ENCODE assay signal across 23 mouse cellular contexts in genomic region chr8:108584662-108584978, GRCm38 (mm10).
DNase-seq lines count a peak whose midpoint lies in the region; ATAC-seq and TF ChIP-seq lines count a peak whose summit lies in the region.
"Had no signal": no experiment of that assay in that cellular context is flagged by ENCODE, and none has a peak within 500 bp of the region (broad histone marks: within the 10 kb centered on the region; RNA-seq: fewer than 3 reads in every experiment).

No protein-coding gene starts in this region.

- peaks cover 19% of the 10 kb centered on the region for H3K4me1 ChIP-seq in forebrain, embryonic 10.5 days
- H3K4me1 ChIP-seq in forebrain, embryonic 16.5 days (replicated peaks; ENCODE audit: control insufficient read depth, insufficient read depth, low read length), result no peaks in the 10 kb centered on the region
- no peaks in the 10 kb centered on the region; the same call in 1 of the 2 replicates for H3K4me1 ChIP-seq in heart, embryonic 16.5 days (ENCODE audit: control insufficient read depth, insufficient read depth, low read length)
- 0 out of 2 replicates have a peak, but pooled peaks cover 7% of the 10 kb centered on the region for H3K4me1 ChIP-seq in heart, embryonic 12.5 days (replicated peaks)
- H3K4me1 ChIP-seq in lung, embryonic 14.5 days (ENCODE audit: insufficient read depth), result no peaks in the 10 kb centered on the region; the same call in 1 of the 2 replicates
- H3K4me1 ChIP-seq in lung, adult 2 months (ENCODE audit: control insufficient read depth, insufficient read depth, low read length), result no peaks in the 10 kb centered on the region
- H3K4me1 ChIP-seq in embryonic facial prominence, embryonic 10.5 days, result peaks cover 37% of the 10 kb centered on the region

- TF ChIP-seq POLR2A in lung, adult 2 months (IDR thresholded peaks at IDR 0.05; ENCODE audit: borderline replicate concordance, extremely low read depth, low read depth, low read length), result no peak

- WGBS in forebrain, embryonic 10.5 days, result 75% methylated on average over 4 of the region's 4 CpGs
- WGBS in forebrain, embryonic 16.5 days, result 87% methylated on average over 4 of the region's 4 CpGs
- WGBS in heart, embryonic 16.5 days, result 68% methylated on average over 4 of the region's 4 CpGs
- WGBS in heart, embryonic 12.5 days, result 71% methylated on average over 4 of the region's 4 CpGs
- 63% methylated on average over 4 of the region's 4 CpGs for WGBS in lung, embryonic 14.5 days
- 71% methylated on average over 4 of the region's 4 CpGs for WGBS in lung, adult 2 months
- 47% methylated on average over 4 of the region's 4 CpGs for WGBS in embryonic facial prominence, embryonic 10.5 days

- no peak overlapping the region for H3K4me3 ChIP-seq in forebrain, embryonic 10.5 days
- H3K4me3 ChIP-seq in forebrain, embryonic 16.5 days (replicated peaks; ENCODE audit: low read length), result no peak overlapping the region
- H3K4me3 ChIP-seq in heart, embryonic 16.5 days (ENCODE audit: low read length), result no peak overlapping the region
- H3K4me3 ChIP-seq in heart, embryonic 12.5 days, result no peak overlapping the region
- no peak overlapping the region for H3K4me3 ChIP-seq in lung, embryonic 14.5 days (ENCODE audit: low read depth, low read length)
- no peak overlapping the region for H3K4me3 ChIP-seq in lung, adult 2 months (replicated peaks; ENCODE audit: extremely low read depth, low read depth, low read length)
- no peak overlapping the region for H3K4me3 ChIP-seq in embryonic facial prominence, embryonic 10.5 days
- H3K4me3 ChIP-seq: liver, embryonic 13.5 days had no signal

- DNase-seq in forebrain, embryonic 10.5 days (ENCODE audit: extremely low spot score, low spot score), result no peak
- no peak for DNase-seq in lung, embryonic 14.5 days
- DNase-seq in lung, adult 2 months, result no peak
- peak; percentile 59 for DNase-seq in embryonic facial prominence, embryonic 10.5 days (ENCODE audit: low spot score)
- DNase-seq: cerebellum, adult 8-10 months; forebrain, postnatal 0 days; kidney, adult 9 months; kidney, postnatal 14 days; left cerebral cortex, postnatal 4 days; liver, embryonic 13.5 days; lung, postnatal 4 days; midbrain, embryonic 14.5 days; right cerebral cortex, postnatal 14 days; spleen, adult 18-20 months; thymus, postnatal 14 days had no signal

- no peak for TF ChIP-seq CTCF in lung, embryonic 14.5 days (IDR thresholded peaks at IDR 0.05; ENCODE audit: low read depth)
- TF ChIP-seq CTCF in lung, adult 2 months (IDR thresholded peaks at IDR 0.05; ENCODE audit: insufficient read depth, low read length), result no peak

- H3K9me3 ChIP-seq in forebrain, embryonic 10.5 days, result no peaks in the 10 kb centered on the region
- no peaks in the 10 kb centered on the region for H3K9me3 ChIP-seq in forebrain, embryonic 16.5 days (ENCODE audit: control insufficient read depth, low read length)
- no peaks in the 10 kb centered on the region for H3K9me3 ChIP-seq in heart, embryonic 16.5 days (replicated peaks; ENCODE audit: control insufficient read depth, low read length)
- 0 out of 2 replicates have a peak, but pooled peaks cover 3% of the 10 kb centered on the region for H3K9me3 ChIP-seq in heart, embryonic 12.5 days (replicated peaks)
- H3K9me3 ChIP-seq in lung, embryonic 14.5 days (ENCODE audit: low read depth, low read length), result no peaks in the 10 kb centered on the region
- H3K9me3 ChIP-seq in embryonic facial prominence, embryonic 10.5 days, result no peaks in the 10 kb centered on the region
- H3K9me3 ChIP-seq: liver, embryonic 13.5 days had no signal

- H3K4me2 ChIP-seq in forebrain, embryonic 16.5 days (ENCODE audit: low read length), result no peak overlapping the region
- no peak overlapping the region for H3K4me2 ChIP-seq in heart, embryonic 16.5 days (ENCODE audit: low read depth, low read length)
- no peak overlapping the region for H3K4me2 ChIP-seq in heart, embryonic 12.5 days
- no peak overlapping the region for H3K4me2 ChIP-seq in lung, embryonic 14.5 days
- H3K4me2 ChIP-seq: heart, embryonic 11.5 days; hindbrain, embryonic 14.5 days; liver, embryonic 13.5 days had no signal

- ATAC-seq in forebrain, embryonic 16.5 days, result no peak
- 0 out of 2 replicates have a peak, but pooled peaks have one; percentile 18 for ATAC-seq in heart, embryonic 16.5 days (replicated peaks; ENCODE audit: extremely low read depth, insufficient read depth, low FRiP score)
- ATAC-seq in heart, embryonic 12.5 days (ENCODE audit: insufficient number of reproducible peaks, low FRiP score), result no peak
- ATAC-seq in lung, embryonic 14.5 days (ENCODE audit: insufficient read depth), result 0 out of 2 replicates have a peak, but pooled peaks have one; percentile 31
- ATAC-seq in frontal cortex, adult (ENCODE audit: low TSS enrichment), result no peak
- ATAC-seq: activated CD4-positive, CD25-positive, alpha-beta regulatory T cell, adult 4 months; forebrain, postnatal 0 days; inflammation-experienced regulatory T-cells, adult 6 months had no signal

- no peaks in the 10 kb centered on the region; the same call in 1 of the 2 replicates for H3K27me3 ChIP-seq in forebrain, embryonic 10.5 days (ENCODE audit: poor library complexity, severe bottlenecking)
- H3K27me3 ChIP-seq in forebrain, embryonic 16.5 days (replicated peaks; ENCODE audit: control insufficient read depth, insufficient read depth, low read length), result no peaks in the 10 kb centered on the region; the same call in 1 of the 2 replicates
- H3K27me3 ChIP-seq in heart, embryonic 16.5 days (ENCODE audit: control insufficient read depth, insufficient read depth, low read length), result no peaks in the 10 kb centered on the region
- no peaks in the 10 kb centered on the region for H3K27me3 ChIP-seq in heart, embryonic 12.5 days (replicated peaks)
- H3K27me3 ChIP-seq in lung, embryonic 14.5 days (ENCODE audit: insufficient read depth, low read length), result no peaks in the 10 kb centered on the region
- peaks cover 6% of the 10 kb centered on the region; the same call in 1 of the 2 replicates for H3K27me3 ChIP-seq in embryonic facial prominence, embryonic 10.5 days (replicated peaks; ENCODE audit: low read depth, poor library complexity, severe bottlenecking)
- H3K27me3 ChIP-seq: liver, embryonic 13.5 days had no signal

- H3K36me3 ChIP-seq in forebrain, embryonic 10.5 days (replicated peaks), result no peaks in the 10 kb centered on the region
- no peaks in the 10 kb centered on the region for H3K36me3 ChIP-seq in forebrain, embryonic 16.5 days (ENCODE audit: control insufficient read depth, insufficient read depth)
- no peaks in the 10 kb centered on the region for H3K36me3 ChIP-seq in heart, embryonic 16.5 days (ENCODE audit: control insufficient read depth, insufficient read depth)
- H3K36me3 ChIP-seq in heart, embryonic 12.5 days, result no peaks in the 10 kb centered on the region
- H3K36me3 ChIP-seq in lung, embryonic 14.5 days (ENCODE audit: insufficient read depth), result no peaks in the 10 kb centered on the region
- H3K36me3 ChIP-seq in embryonic facial prominence, embryonic 10.5 days (replicated peaks), result no peaks in the 10 kb centered on the region
- H3K36me3 ChIP-seq: liver, embryonic 13.5 days had no signal

- H3K9ac ChIP-seq in forebrain, embryonic 16.5 days (replicated peaks; ENCODE audit: low read depth, low read length), result no peak overlapping the region
- H3K9ac ChIP-seq in heart, embryonic 16.5 days (ENCODE audit: low read length), result no peak overlapping the region
- H3K9ac ChIP-seq in heart, embryonic 12.5 days, result no peak overlapping the region
- no peak overlapping the region for H3K9ac ChIP-seq in lung, embryonic 14.5 days
- H3K9ac ChIP-seq: forebrain, postnatal 0 days; hindbrain, embryonic 14.5 days; liver, embryonic 13.5 days had no signal

- 0 out of 2 replicates have a peak overlapping the region, but pooled peaks have one; percentile 1 for H3K27ac ChIP-seq in forebrain, embryonic 10.5 days
- H3K27ac ChIP-seq in forebrain, embryonic 16.5 days (ENCODE audit: low read length), result no peak overlapping the region
- no peak overlapping the region for H3K27ac ChIP-seq in heart, embryonic 16.5 days (ENCODE audit: low read length)
- H3K27ac ChIP-seq in heart, embryonic 12.5 days (ENCODE audit: poor library complexity, severe bottlenecking), result no peak overlapping the region
- no peak overlapping the region for H3K27ac ChIP-seq in lung, embryonic 14.5 days (ENCODE audit: low read depth)
- H3K27ac ChIP-seq in embryonic facial prominence, embryonic 10.5 days (replicated peaks), result peak overlapping the region; percentile 70
- H3K27ac ChIP-seq: hindbrain, embryonic 14.5 days; liver, embryonic 13.5 days had no signal

Comparison
In these comparisons a context has a peak if more than half of its experiments do, and no peak if none do; other contexts are left out.
1. H3K27ac ChIP-seq: peak in forebrain, embryonic 10.5 days (single experiment) and embryonic facial prominence, embryonic 10.5 days (single experiment); none in forebrain, embryonic 16.5 days (single experiment), heart, embryonic 16.5 days (single experiment), heart, embryonic 12.5 days (single experiment) and lung, embryonic 14.5 days (single experiment).
2. ATAC-seq: peak in heart, embryonic 16.5 days (single experiment) and lung, embryonic 14.5 days (single experiment); none in forebrain, embryonic 16.5 days (single experiment), heart, embryonic 12.5 days (single experiment) and frontal cortex, adult (single experiment).